Mouse (Mus musculus) forebrain, embryonic 14.5 days (tissue): Measurements from ENCODE around the gene Rnf19b. TPM values are rescaled to one million over a fixed set of nuclear protein-coding genes. Genes with fewer than 3 reads are reported as not detected.
A peak's percentile ranks its signal among the peaks of the same experiment; 100 is the strongest.

ENCODE experiments used
- ATAC-seq: fragments of 200-750 bp; cut with Nextera tagmentation; 2 replicates; pipeline ENCODE4 v1.8.0; 2017; ENCODE audit warnings: mild to moderate bottlenecking, moderate library complexity
- DNase-seq: peaks from one replicate; pipeline ENCODE4 v3.0.0-alpha.2; 2015; ENCODE audit warnings: low spot score
- H3K27ac ChIP-seq: fragments of 300-500 bp; sonication (generic); 2 replicates; pipeline ENCODE4 v1.5.1; 2014; ENCODE audit warnings: low read depth, mild to moderate bottlenecking, control low read depth, low read length, moderate library complexity
- H3K27me3 ChIP-seq: fragments of 300-500 bp; sonication (generic); replicated peaks from 2 replicates; pipeline ENCODE4 v1.6.1; 2014; ENCODE audit warnings: low read length, control low read depth, mixed read lengths; ENCODE audit not compliant: control insufficient read depth, insufficient read depth
- H3K36me3 ChIP-seq: fragments of 300-500 bp; sonication (generic); 2 replicates; pipeline ENCODE4 v1.6.1; 2014; ENCODE audit warnings: low read length, control low read depth; ENCODE audit not compliant: control insufficient read depth, insufficient read depth
- H3K4me1 ChIP-seq: fragments of 300-500 bp; sonication (generic); 2 replicates; pipeline ENCODE4 v1.6.1; 2014; ENCODE audit warnings: antibody characterized with exemption, low read length, control low read depth; ENCODE audit not compliant: control insufficient read depth, insufficient read depth
- H3K4me2 ChIP-seq: fragments of 300-500 bp; sonication (generic); 2 replicates; pipeline ENCODE4 v1.6.1; 2014; ENCODE audit warnings: mild to moderate bottlenecking, control low read depth, low read length
- H3K4me3 ChIP-seq: fragments of 300-500 bp; sonication (generic); 2 replicates; pipeline ENCODE4 v1.5.1; 2014; ENCODE audit warnings: low read depth, low read length, control low read depth
- H3K9ac ChIP-seq: fragments of 300-500 bp; sonication (generic); 2 replicates; pipeline ENCODE4 v1.6.1; 2014; ENCODE audit warnings: mild to moderate bottlenecking, low read length, control low read depth, moderate library complexity
- H3K9me3 ChIP-seq: fragments of 300-500 bp; sonication (generic); replicated peaks from 2 replicates; pipeline ENCODE4 v1.6.1; 2016; ENCODE audit warnings: low read length, control low read depth, mixed read lengths; ENCODE audit not compliant: control insufficient read depth
- WGBS: fragments of 180-500 bp; shearing (Covaris S2); extraction: QIAGEN DNeasy Blood & Tissue Kit; methylation state at CpG from one replicate; pipeline ENCODE4 v1.1.7; 2014; 5-methylcytosine and 5-hydroxymethylcytosine counted together
- polyA plus RNA-seq: library from polyadenylated mRNA; unstranded; fragments of >200 nt; fragmentation: Nextera tagmentation; extraction: Ambion mirVana; gene quantifications from 2 replicates; pipeline ENCODE4 v1.2.1, GENCODE M21; 2014

The Rnf19b gene
- polyA plus RNA-seq, 1 experiment from 2014 or later = 20.1 TPM

- no peak for DNase-seq
- peak overlapping the region; percentile 94 for H3K9ac ChIP-seq
Measured at GRCm38 (mm10) chr4:129059922-129060321, 1.9 kb downstream of the Rnf19b start.

GRCm38 (mm10) chr4:129061486-129061885, 3.4 kb downstream of the Rnf19b start:
- 95% methylated on average over 1 of the region's 1 CpGs for WGBS
- Histone ChIP-seq H3K9ac (no peak overlapping the region), H3K27ac (no peak overlapping the region), H3K4me1 (peaks cover 6% of the 10 kb centered on the region), H3K36me3 (no peaks in the 10 kb centered on the region), H3K4me2 (no peak overlapping the region), H3K9me3 (no peaks in the 10 kb centered on the region), H3K4me3 (no peak overlapping the region), H3K27me3 (no peaks in the 10 kb centered on the region)
- ATAC-seq (no peak), DNase-seq (no peak)

More at GRCm38 (mm10) chr4:129059922-129060321, 1.9 kb downstream of the Rnf19b start:
- H3K4me3 ChIP-seq = peak overlapping the region; percentile 91
- H3K36me3 ChIP-seq = no peaks in the 10 kb centered on the region
- H3K4me1 ChIP-seq = peaks cover 6% of the 10 kb centered on the region
- no peaks in the 10 kb centered on the region for H3K27me3 ChIP-seq
- H3K4me2 ChIP-seq = peak overlapping the region; percentile 100
- H3K27ac ChIP-seq = no peak overlapping the region
- 56% methylated on average over 4 of the region's 4 CpGs for WGBS
- ATAC-seq = no peak
- H3K9me3 ChIP-seq = no peaks in the 10 kb centered on the region

- 80% methylated on average over 3 of the region's 3 CpGs for WGBS
- no peak for ATAC-seq
Measured at GRCm38 (mm10) chr4:129062281-129063075, 4.4 kb downstream of the Rnf19b start.

GRCm38 (mm10) chr4:129065688-129066236, 7.7 kb downstream of the Rnf19b start:
- no peaks in the 10 kb centered on the region for H3K36me3 ChIP-seq
- H3K4me3 ChIP-seq = no peak overlapping the region
- ATAC-seq = no peak
- no peak overlapping the region for H3K27ac ChIP-seq
- H3K9me3 ChIP-seq = no peaks in the 10 kb centered on the region
- no peaks in the 10 kb centered on the region for H3K27me3 ChIP-seq
- no peak overlapping the region for H3K9ac ChIP-seq
- H3K4me2 ChIP-seq = no peak overlapping the region
- H3K4me1 ChIP-seq = no peaks in the 10 kb centered on the region
- no peak for DNase-seq

More at GRCm38 (mm10) chr4:129062281-129063075, 4.4 kb downstream of the Rnf19b start:
- no peak overlapping the region for H3K4me3 ChIP-seq
- H3K9me3 ChIP-seq = no peaks in the 10 kb centered on the region
- H3K4me1 ChIP-seq = peaks cover 6% of the 10 kb centered on the region
- H3K9ac ChIP-seq = no peak overlapping the region
- no peak for DNase-seq
- H3K27ac ChIP-seq = no peak overlapping the region
- H3K4me2 ChIP-seq = no peak overlapping the region
- no peaks in the 10 kb centered on the region for H3K27me3 ChIP-seq
- no peaks in the 10 kb centered on the region for H3K36me3 ChIP-seq

GRCm38 (mm10) chr4:129067638-129068415, 9.8 kb downstream of the Rnf19b start:
- Histone ChIP-seq H3K36me3 (no peaks in the 10 kb centered on the region), H3K27me3 (no peaks in the 10 kb centered on the region), H3K4me1 (no peaks in the 10 kb centered on the region), H3K4me3 (no peak overlapping the region), H3K9me3 (no peaks in the 10 kb centered on the region), H3K27ac (no peak overlapping the region), H3K9ac (no peak overlapping the region), H3K4me2 (no peak overlapping the region)
- WGBS = 86% methylated on average over 5 of the region's 5 CpGs
- DNase-seq = no peak
- ATAC-seq = no peak

- DNase-seq (no peak), ATAC-seq (no peak)
- WGBS = 96% methylated on average over 4 of the region's 4 CpGs
- Histone ChIP-seq H3K27ac (no peak overlapping the region), H3K36me3 (0 out of 2 replicates have a peak, but pooled peaks cover 6% of the 10 kb centered on the region), H3K27me3 (no peaks in the 10 kb centered on the region), H3K4me3 (no peak overlapping the region), H3K4me2 (no peak overlapping the region), H3K9me3 (no peaks in the 10 kb centered on the region), H3K4me1 (no peaks in the 10 kb centered on the region), H3K9ac (no peak overlapping the region)
Measured at GRCm38 (mm10) chr4:129068848-129069247, 10.8 kb downstream of the Rnf19b start.

GRCm38 (mm10) chr4:129079126-129079525, 21.1 kb downstream of the Rnf19b start:
- Histone ChIP-seq H3K9me3 (no peaks in the 10 kb centered on the region), H3K4me2 (no peak overlapping the region), H3K27ac (no peak overlapping the region), H3K4me3 (no peak overlapping the region), H3K4me1 (no peaks in the 10 kb centered on the region), H3K27me3 (no peaks in the 10 kb centered on the region), H3K9ac (no peak overlapping the region), H3K36me3 (peaks cover 72% of the 10 kb centered on the region)
- ATAC-seq (no peak), DNase-seq (no peak)
- WGBS = 94% methylated on average over 9 of the region's 9 CpGs

GRCm38 (mm10) chr4:129081041-129081440, 23.0 kb downstream of the Rnf19b start:
- 80% methylated on average over 7 of the region's 7 CpGs for WGBS

More at GRCm38 (mm10) chr4:129081041-129081440, 23.0 kb downstream of the Rnf19b start:
- no peak for DNase-seq
- ATAC-seq = no peak
- Histone ChIP-seq H3K27me3 (no peaks in the 10 kb centered on the region), H3K9ac (peak overlapping the region; percentile 8; the same call in 1 of the 2 replicates), H3K9me3 (no peaks in the 10 kb centered on the region), H3K36me3 (peaks cover 66% of the 10 kb centered on the region), H3K4me1 (no peaks in the 10 kb centered on the region), H3K27ac (0 out of 2 replicates have a peak overlapping the region, but pooled peaks have one; percentile 14), H3K4me3 (no peak overlapping the region), H3K4me2 (no peak overlapping the region)
